Mouse (Mus musculus): ENCODE measurements around the gene Lrch4.

DNA sequence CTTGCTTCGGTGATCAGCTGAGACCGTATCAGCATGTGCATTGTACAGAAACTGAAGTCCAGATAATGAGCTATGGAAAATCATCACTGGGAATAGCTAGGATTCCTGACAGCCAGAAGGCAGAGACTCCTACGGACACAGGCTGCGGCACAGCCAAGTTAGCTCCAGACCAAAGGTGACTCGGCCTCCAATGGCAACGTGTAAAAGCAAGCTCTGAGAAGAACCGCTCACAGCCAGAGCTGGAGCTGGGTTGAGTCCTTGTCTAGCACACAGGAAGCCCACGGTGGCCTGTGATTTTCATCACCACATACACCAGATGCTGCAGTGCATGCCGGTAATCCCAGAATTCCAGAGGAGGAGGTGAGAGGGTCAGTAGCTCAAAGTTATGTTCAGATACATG is 61.6 kb downstream of the Lrch4 start:
- TF ChIP-seq CTCF (IDR thresholded peaks at IDR 0.05; ENCODE audit: borderline replicate concordance, extremely low read depth, insufficient read depth, insufficient read length) (no peak), POLR2A (IDR thresholded peaks at IDR 0.05; ENCODE audit: borderline replicate concordance, extremely low read depth, insufficient read depth, insufficient read length, poor library complexity, severe bottlenecking) (no peak)

Data from brain, embryonic 14.5 days (tissue).